Mouse (Mus musculus): ENCODE results near the gene Cst3. TPM values are rescaled to one million over a fixed set of nuclear protein-coding genes. Genes with fewer than 3 reads are reported as not detected.
A peak's percentile ranks its signal among the peaks of the same experiment; 100 is the strongest.

The Cst3 gene
- polyA plus RNA-seq, 1 experiment from 2014 or later: 470 TPM

DNA sequence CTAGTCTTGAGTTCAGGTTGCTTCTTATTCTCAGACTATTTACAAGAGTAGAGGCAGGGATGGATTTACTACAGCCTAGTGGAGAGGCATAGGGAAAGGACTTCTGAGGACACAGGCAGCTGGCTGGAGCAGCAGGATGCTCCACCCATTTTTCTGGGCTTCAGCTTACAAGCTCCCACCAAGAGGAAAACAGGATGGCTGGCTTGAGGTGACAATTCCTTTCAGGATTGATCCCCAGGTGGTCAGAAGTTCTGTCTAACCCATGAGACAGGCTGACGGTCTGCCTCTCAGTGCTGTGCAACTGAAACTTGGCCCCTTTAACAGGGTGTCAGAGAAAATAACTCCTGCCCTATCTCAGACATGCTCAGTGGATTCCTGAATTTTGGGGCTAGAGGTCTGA, 3.7 kb upstream of the Cst3 start:
- no peak overlapping the region for H3K4me3 ChIP-seq (replicated peaks; ENCODE audit: low read length)
- no peaks in the 10 kb centered on the region for H3K9me3 ChIP-seq (replicated peaks; ENCODE audit: control insufficient read depth, low read length)
- H3K27me3 ChIP-seq (ENCODE audit: control insufficient read depth, insufficient read depth, low read length): no peaks in the 10 kb centered on the region
- ATAC-seq (ENCODE audit: insufficient read depth, low FRiP score): no peak
- H3K4me1 ChIP-seq (ENCODE audit: control insufficient read depth, insufficient read depth, low read length): peaks cover 9% of the 10 kb centered on the region
- H3K9ac ChIP-seq (ENCODE audit: low read length): no peak overlapping the region
- no peak overlapping the region for H3K27ac ChIP-seq (ENCODE audit: low read length)
- no peaks in the 10 kb centered on the region for H3K36me3 ChIP-seq (ENCODE audit: control insufficient read depth, insufficient read depth, low read length)
- no peak overlapping the region for H3K4me2 ChIP-seq (ENCODE audit: low read depth, low read length)
- WGBS: 82% methylated on average over 1 of the region's 1 CpGs

DNA sequence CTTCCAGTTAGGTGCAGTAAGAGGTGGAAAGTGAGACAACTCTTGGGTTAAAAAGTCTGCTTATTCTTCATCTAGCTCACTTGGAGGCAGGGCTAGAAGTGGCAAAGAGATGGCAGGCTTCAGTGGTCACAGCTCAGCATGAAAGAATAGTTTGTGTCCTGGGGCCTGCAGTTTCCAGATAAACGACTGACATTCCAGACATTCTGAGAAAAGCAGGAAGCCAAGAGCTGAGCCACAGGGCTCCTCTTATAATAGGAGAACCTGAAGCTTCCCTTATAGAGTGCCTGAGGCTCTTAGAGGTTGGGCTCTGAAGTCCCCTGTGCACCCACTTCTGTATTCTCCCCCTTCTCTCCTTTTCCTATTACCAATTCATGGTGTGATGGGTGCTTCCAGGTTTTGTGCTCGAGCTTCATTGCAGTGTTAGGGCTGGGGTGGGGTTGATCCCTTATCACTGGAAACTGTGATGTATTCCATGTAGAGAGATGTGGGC, 3.2 kb upstream of the Cst3 start:
- no peak for ATAC-seq (ENCODE audit: insufficient read depth, low FRiP score)
- Histone ChIP-seq H3K4me1 (ENCODE audit: control insufficient read depth, insufficient read depth, low read length) (peaks cover 14% of the 10 kb centered on the region), H3K4me3 (replicated peaks; ENCODE audit: low read length) (no peak overlapping the region), H3K27me3 (ENCODE audit: control insufficient read depth, insufficient read depth, low read length) (no peaks in the 10 kb centered on the region), H3K9ac (ENCODE audit: low read length) (no peak overlapping the region), H3K36me3 (ENCODE audit: control insufficient read depth, insufficient read depth, low read length) (no peaks in the 10 kb centered on the region), H3K27ac (ENCODE audit: low read length) (no peak overlapping the region), H3K9me3 (replicated peaks; ENCODE audit: control insufficient read depth, low read length) (no peaks in the 10 kb centered on the region), H3K4me2 (ENCODE audit: low read depth, low read length) (no peak overlapping the region)
- WGBS: 11% methylated on average over 2 of the region's 2 CpGs

- no peaks in the 10 kb centered on the region for H3K36me3 ChIP-seq (ENCODE audit: control insufficient read depth, insufficient read depth, low read length)
- no peak for ATAC-seq (ENCODE audit: insufficient read depth, low FRiP score)
- 22% methylated on average over 3 of the region's 3 CpGs for WGBS
- H3K27me3 ChIP-seq (ENCODE audit: control insufficient read depth, insufficient read depth, low read length): no peaks in the 10 kb centered on the region
- no peaks in the 10 kb centered on the region for H3K9me3 ChIP-seq (replicated peaks; ENCODE audit: control insufficient read depth, low read length)
- H3K27ac ChIP-seq (ENCODE audit: low read length): peak overlapping the region; percentile 38; the same call in 1 of the 2 replicates
- no peak overlapping the region for H3K4me3 ChIP-seq (replicated peaks; ENCODE audit: low read length)
- H3K4me1 ChIP-seq (ENCODE audit: control insufficient read depth, insufficient read depth, low read length): peaks cover 28% of the 10 kb centered on the region
- no peak overlapping the region for H3K4me2 ChIP-seq (ENCODE audit: low read depth, low read length)
- H3K9ac ChIP-seq (ENCODE audit: low read length): no peak overlapping the region
Observed at GRCm38 (mm10) chr2:148877016-148877770, 1.7 kb upstream of the Cst3 start.

DNA sequence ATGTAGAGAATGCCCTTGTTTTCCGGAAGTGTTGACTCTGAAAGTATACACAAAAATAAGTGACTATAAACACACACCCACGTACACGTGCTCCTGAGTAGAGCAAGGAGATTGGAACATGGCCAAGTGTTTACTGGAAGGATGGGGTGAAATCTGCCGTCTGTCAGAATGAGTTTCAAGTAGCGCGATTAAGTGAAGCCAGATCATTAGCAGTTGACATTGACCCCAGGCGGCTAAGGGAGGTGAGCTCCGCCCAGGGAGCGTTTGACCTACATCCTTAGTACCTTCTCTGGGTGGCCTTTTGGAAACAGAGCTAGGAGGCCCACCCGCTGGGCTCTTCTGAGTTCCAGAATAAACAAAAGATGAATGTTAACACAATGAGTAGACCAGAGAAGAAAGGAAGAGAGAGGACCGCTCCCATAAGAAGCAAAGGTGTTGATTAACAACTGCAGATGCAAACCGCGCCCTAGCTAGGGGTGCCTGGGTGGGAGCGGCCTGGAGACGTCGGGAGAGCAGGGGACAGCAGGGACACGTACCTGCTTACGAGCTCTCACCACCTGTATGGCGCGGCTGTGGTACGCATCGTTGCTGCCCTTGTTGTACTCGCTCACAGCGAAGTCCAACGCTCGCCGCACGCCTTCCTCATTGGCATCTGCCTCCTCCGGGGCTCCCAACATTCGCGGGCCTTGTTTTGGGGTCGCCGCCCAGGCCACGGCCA, 716 bp downstream of the Cst3 start:
- H3K27ac ChIP-seq (ENCODE audit: low read length): peak overlapping the region; percentile 98
- H3K9me3 ChIP-seq (replicated peaks; ENCODE audit: control insufficient read depth, low read length): no peaks in the 10 kb centered on the region
- H3K9ac ChIP-seq (ENCODE audit: low read length): peak overlapping the region; percentile 95
- H3K27me3 ChIP-seq (ENCODE audit: control insufficient read depth, insufficient read depth, low read length): no peaks in the 10 kb centered on the region
- H3K4me1 ChIP-seq (ENCODE audit: control insufficient read depth, insufficient read depth, low read length): peaks cover 31% of the 10 kb centered on the region
- peak overlapping the region; percentile 89 for H3K4me3 ChIP-seq (replicated peaks; ENCODE audit: low read length)
- peak; percentile 46 for ATAC-seq (ENCODE audit: insufficient read depth, low FRiP score)
- peak overlapping the region; percentile 71 for H3K4me2 ChIP-seq (ENCODE audit: low read depth, low read length)
- WGBS: 0% methylated on average over 34 of the region's 34 CpGs
- peaks cover 9% of the 10 kb centered on the region; the same call in 1 of the 2 replicates for H3K36me3 ChIP-seq (ENCODE audit: control insufficient read depth, insufficient read depth, low read length)

- no peak for ATAC-seq (ENCODE audit: insufficient read depth, low FRiP score)
- peaks cover 31% of the 10 kb centered on the region for H3K4me1 ChIP-seq (ENCODE audit: control insufficient read depth, insufficient read depth, low read length)
- H3K27ac ChIP-seq (ENCODE audit: low read length): peak overlapping the region; percentile 98
- H3K4me2 ChIP-seq (ENCODE audit: low read depth, low read length): peak overlapping the region; percentile 71
- peak overlapping the region; percentile 95 for H3K9ac ChIP-seq (ENCODE audit: low read length)
- peaks cover 9% of the 10 kb centered on the region; the same call in 1 of the 2 replicates for H3K36me3 ChIP-seq (ENCODE audit: control insufficient read depth, insufficient read depth, low read length)
- 10% methylated on average over 3 of the region's 3 CpGs for WGBS
- H3K4me3 ChIP-seq (replicated peaks; ENCODE audit: low read length): peak overlapping the region; percentile 89
- H3K27me3 ChIP-seq (ENCODE audit: control insufficient read depth, insufficient read depth, low read length): no peaks in the 10 kb centered on the region
- no peaks in the 10 kb centered on the region for H3K9me3 ChIP-seq (replicated peaks; ENCODE audit: control insufficient read depth, low read length)
Observed at GRCm38 (mm10) chr2:148874224-148874616, 1.3 kb downstream of the Cst3 start.

DNA sequence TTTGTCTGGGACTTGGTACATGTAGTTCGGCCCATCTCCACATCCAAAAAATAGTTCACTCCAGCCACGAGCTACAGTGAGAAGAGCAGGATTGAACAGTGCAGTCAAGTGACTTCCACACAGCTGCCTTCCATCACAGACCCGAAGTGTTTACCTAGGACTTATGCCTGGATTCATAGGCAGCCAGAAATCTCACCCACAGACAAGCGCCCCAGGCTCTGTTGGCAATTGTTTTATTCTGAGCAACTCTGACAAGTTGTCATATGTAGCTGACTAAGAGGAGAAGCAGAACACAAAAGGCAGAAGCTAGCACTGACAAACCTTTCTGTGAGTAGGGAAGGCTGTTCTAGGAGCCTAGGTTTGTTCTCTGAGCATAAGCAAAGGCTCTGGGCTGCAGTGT, 2.6 kb downstream of the Cst3 start:
- no peak overlapping the region for H3K9ac ChIP-seq (ENCODE audit: low read length)
- peak overlapping the region; percentile 89; the same call in 1 of the 2 replicates for H3K4me3 ChIP-seq (replicated peaks; ENCODE audit: low read length)
- H3K4me2 ChIP-seq (ENCODE audit: low read depth, low read length): peak overlapping the region; percentile 71
- no peaks in the 10 kb centered on the region for H3K9me3 ChIP-seq (replicated peaks; ENCODE audit: control insufficient read depth, low read length)
- peak overlapping the region; percentile 98 for H3K27ac ChIP-seq (ENCODE audit: low read length)
- H3K4me1 ChIP-seq (ENCODE audit: control insufficient read depth, insufficient read depth, low read length): peaks cover 31% of the 10 kb centered on the region
- ATAC-seq (ENCODE audit: insufficient read depth, low FRiP score): peak; percentile 64; the same call in 1 of the 2 replicates
- WGBS: 32% methylated on average over 4 of the region's 4 CpGs
- peaks cover 9% of the 10 kb centered on the region; the same call in 1 of the 2 replicates for H3K36me3 ChIP-seq (ENCODE audit: control insufficient read depth, insufficient read depth, low read length)
- H3K27me3 ChIP-seq (ENCODE audit: control insufficient read depth, insufficient read depth, low read length): no peaks in the 10 kb centered on the region

DNA sequence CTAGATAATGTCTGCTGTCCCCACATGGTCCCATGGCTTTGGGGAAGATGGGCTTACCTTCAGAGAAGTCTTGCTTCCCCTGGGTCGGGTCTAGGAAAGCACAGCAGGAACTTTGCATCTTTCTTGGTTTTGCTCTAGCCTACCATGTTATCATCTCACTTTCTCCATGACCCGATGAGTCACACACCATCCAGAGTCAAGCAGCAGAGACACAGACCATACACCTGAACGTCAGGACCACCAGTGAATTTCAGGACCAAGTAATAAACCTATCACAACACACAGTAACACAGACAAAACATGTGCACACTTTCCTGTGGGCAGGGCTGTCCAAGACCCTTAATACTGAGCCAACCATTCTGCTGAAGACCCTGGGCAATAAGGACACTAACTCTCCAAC, 5.0 kb downstream of the Cst3 start:
- Histone ChIP-seq H3K4me2 (ENCODE audit: low read depth, low read length) (no peak overlapping the region), H3K4me1 (ENCODE audit: control insufficient read depth, insufficient read depth, low read length) (peaks cover 25% of the 10 kb centered on the region), H3K27ac (ENCODE audit: low read length) (no peak overlapping the region), H3K9ac (ENCODE audit: low read length) (no peak overlapping the region), H3K4me3 (replicated peaks; ENCODE audit: low read length) (no peak overlapping the region), H3K9me3 (replicated peaks; ENCODE audit: control insufficient read depth, low read length) (no peaks in the 10 kb centered on the region), H3K36me3 (ENCODE audit: control insufficient read depth, insufficient read depth, low read length) (peaks cover 9% of the 10 kb centered on the region; the same call in 1 of the 2 replicates), H3K27me3 (ENCODE audit: control insufficient read depth, insufficient read depth, low read length) (no peaks in the 10 kb centered on the region)
- 92% methylated on average over 3 of the region's 3 CpGs for WGBS
- ATAC-seq (ENCODE audit: insufficient read depth, low FRiP score): no peak

- H3K4me2 ChIP-seq (ENCODE audit: low read depth, low read length): no peak overlapping the region
- no peaks in the 10 kb centered on the region for H3K27me3 ChIP-seq (ENCODE audit: control insufficient read depth, insufficient read depth, low read length)
- no peak for ATAC-seq (ENCODE audit: insufficient read depth, low FRiP score)
- no peak overlapping the region for H3K9ac ChIP-seq (ENCODE audit: low read length)
- H3K36me3 ChIP-seq (ENCODE audit: control insufficient read depth, insufficient read depth, low read length): peaks cover 9% of the 10 kb centered on the region; the same call in 1 of the 2 replicates
- H3K4me3 ChIP-seq (replicated peaks; ENCODE audit: low read length): no peak overlapping the region
- H3K9me3 ChIP-seq (replicated peaks; ENCODE audit: control insufficient read depth, low read length): no peaks in the 10 kb centered on the region
- H3K4me1 ChIP-seq (ENCODE audit: control insufficient read depth, insufficient read depth, low read length): peaks cover 20% of the 10 kb centered on the region
- no peak overlapping the region for H3K27ac ChIP-seq (ENCODE audit: low read length)
- 44% methylated on average over 1 of the region's 1 CpGs for WGBS
Observed at GRCm38 (mm10) chr2:148868959-148869358, 6.5 kb downstream of the Cst3 start.

GRCm38 (mm10) chr2:148864966-148865365, 10.5 kb downstream of the Cst3 start, which contains the start of gene 9230104L09Rik:
9230104L09Rik (minus strand) TSS chr2:148865038.
- 43% methylated on average over 2 of the region's 2 CpGs for WGBS
- Histone ChIP-seq H3K27me3 (ENCODE audit: control insufficient read depth, insufficient read depth, low read length) (no peaks in the 10 kb centered on the region), H3K36me3 (ENCODE audit: control insufficient read depth, insufficient read depth, low read length) (no peaks in the 10 kb centered on the region), H3K4me3 (replicated peaks; ENCODE audit: low read length) (no peak within 1 kb of the TSS), H3K9ac (ENCODE audit: low read length) (no peak within 1 kb of the TSS), H3K9me3 (replicated peaks; ENCODE audit: control insufficient read depth, low read length) (no peaks in the 10 kb centered on the region), H3K4me2 (ENCODE audit: low read depth, low read length) (no peak within 1 kb of the TSS), H3K4me1 (ENCODE audit: control insufficient read depth, insufficient read depth, low read length) (no peaks in the 10 kb centered on the region), H3K27ac (ENCODE audit: low read length) (no peak within 1 kb of the TSS)
- no peak for ATAC-seq (ENCODE audit: insufficient read depth, low FRiP score)
